Mouse (Mus musculus): ENCODE measurements around the gene Aprt.

DNA sequence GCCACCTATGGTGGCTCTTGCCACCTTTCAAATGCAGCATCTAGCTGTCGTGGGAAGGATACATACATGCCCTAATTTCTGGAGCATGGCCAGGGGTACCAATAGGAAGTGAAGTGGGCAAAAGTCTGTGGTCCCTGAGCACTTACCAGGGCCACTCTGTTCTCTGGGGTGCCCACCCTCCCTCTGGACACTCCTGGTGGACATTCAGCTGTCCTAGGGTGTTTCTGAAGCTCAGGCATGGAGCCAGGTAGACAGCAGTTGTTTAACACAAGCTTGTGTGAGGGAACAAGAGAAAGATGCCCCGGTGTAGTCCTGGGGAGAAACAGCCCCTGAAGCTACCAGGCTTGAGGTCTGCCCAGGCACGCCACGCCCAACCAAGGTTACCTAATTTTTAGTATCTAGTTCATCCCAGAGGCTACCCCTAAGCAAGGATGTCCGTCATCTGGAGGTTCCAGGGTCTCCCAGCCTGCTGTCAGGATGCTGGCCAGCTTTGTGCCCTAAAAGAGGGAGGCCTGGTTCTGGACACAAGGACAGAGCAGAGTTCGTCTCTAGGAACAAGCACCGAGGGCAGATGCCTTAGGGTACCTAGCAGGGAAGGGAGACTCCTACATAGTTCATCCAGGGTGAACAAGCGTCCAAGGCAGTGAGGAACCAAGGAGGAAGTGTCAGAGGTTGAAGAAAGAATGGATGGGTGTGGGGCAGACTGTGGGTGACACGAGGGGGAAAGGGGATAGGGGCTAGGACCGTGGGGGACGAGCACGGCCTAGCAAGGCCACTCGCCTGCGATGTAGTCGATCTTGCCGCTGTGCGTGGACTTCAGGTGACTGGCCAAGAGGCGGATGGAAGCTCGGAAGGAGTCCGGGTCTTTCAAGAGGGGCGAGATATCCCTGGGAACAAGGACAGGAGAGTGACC, 718 bp downstream of the Aprt start:
- TF ChIP-seq CTCF (IDR thresholded peaks at IDR 0.05; ENCODE audit: extremely low read depth, insufficient read depth, low read length): no peak
- TF ChIP-seq POLR2A (IDR thresholded peaks at IDR 0.05; ENCODE audit: extremely low read depth, insufficient read depth, low read length): no peak
